Mouse (Mus musculus) C2C12 (cell line): ENCODE results near the gene Nudt3. TPM values are rescaled to one million over a fixed set of nuclear protein-coding genes. Genes with fewer than 3 reads are reported as not detected.

Experiments used
- H3K27me3 ChIP-seq: one replicate; pipeline ENCODE4 v1.6.1; 2011; ENCODE audit not compliant: control insufficient read depth, insufficient read depth, insufficient read length
- H3K36me3 ChIP-seq: one replicate; pipeline ENCODE4 v1.6.1; 2011; ENCODE audit not compliant: control insufficient read depth, insufficient read depth
- H3K4me3 ChIP-seq: one replicate; pipeline ENCODE4 v1.5.1; 2011; ENCODE audit warnings: mild to moderate bottlenecking, control low read depth; ENCODE audit not compliant: poor library complexity, insufficient read depth, severe bottlenecking
- H3K79me2 ChIP-seq: one replicate; pipeline ENCODE4 v1.6.1; 2011; ENCODE audit not compliant: control insufficient read depth, insufficient read depth
- H3K79me3 ChIP-seq: one replicate; pipeline ENCODE4 v1.6.1; 2011; ENCODE audit warnings: low read depth, control low read depth
- H3ac ChIP-seq: one replicate; pipeline ENCODE3; 2011; ENCODE audit warnings: low read depth; ENCODE audit not compliant: control insufficient read depth, insufficient read length
- CEBPB ChIP-seq: IDR thresholded peaks from one replicate; pipeline ENCODE4 v1.6.1; 2011; ENCODE audit warnings: low read depth, mild to moderate bottlenecking, control low read depth, moderate library complexity
- CTCF ChIP-seq: IDR thresholded peaks from one replicate; pipeline ENCODE4 v1.5.1; 2011; ENCODE audit not compliant: control insufficient read depth, insufficient read depth, insufficient read length
- FOSL1 ChIP-seq: IDR thresholded peaks from one replicate; pipeline ENCODE4 v1.8.0; 2011; ENCODE audit warnings: mild to moderate bottlenecking, low read length; ENCODE audit not compliant: poor library complexity, insufficient read depth, severe bottlenecking
- MAX ChIP-seq: IDR thresholded peaks from one replicate; pipeline ENCODE4 v1.6.1; 2011; ENCODE audit warnings: mild to moderate bottlenecking, control low read depth
- MYOD1 ChIP-seq: IDR thresholded peaks from one replicate; pipeline ENCODE4 v1.6.1; 2011; ENCODE audit warnings: low read depth; ENCODE audit not compliant: control insufficient read depth, insufficient read length
- MYOG ChIP-seq: IDR thresholded peaks from one replicate; pipeline ENCODE4 v1.6.1; 2011; ENCODE audit not compliant: control insufficient read depth, insufficient read length; ENCODE audit errors: extremely low read depth
- USF1 ChIP-seq: IDR thresholded peaks from one replicate; pipeline ENCODE4 v1.6.1; 2011; ENCODE audit warnings: low read depth, mild to moderate bottlenecking, control low read depth, moderate library complexity
- polyA plus RNA-seq: library from polyadenylated mRNA; unstranded; fragments of >200 nt; fragmentation: generic; extraction: Trizol; gene quantifications from one replicate; pipeline ENCODE4 v1.2.1, GENCODE M21; 2012; ENCODE audit warnings: missing spikeins

The Nudt3 gene
- polyA plus RNA-seq, 1 experiment = 123 TPM

- Histone ChIP-seq H3K36me3 (peaks cover 58% of the 10 kb centered on the region), H3K79me2 (peaks cover 71% of the 10 kb centered on the region), H3K27me3 (no peaks in the 10 kb centered on the region)
Measured at GRCm38 (mm10) chr17:27591826-27592564, 31.3 kb downstream of the Nudt3 start.

GRCm38 (mm10) chr17:27588231-27588630, 35.1 kb downstream of the Nudt3 start:
- H3K79me3 ChIP-seq = peaks cover 19% of the 10 kb centered on the region
- peaks cover 57% of the 10 kb centered on the region for H3K79me2 ChIP-seq
- H3K27me3 ChIP-seq = no peaks in the 10 kb centered on the region
- TF ChIP-seq CTCF (no peak), MYOD1 (no peak), MAX (no peak), USF1 (no peak), FOSL1 (no peak), CEBPB (no peak), MYOG (no peak)
- H3ac ChIP-seq = no peak overlapping the region
- no peak overlapping the region for H3K4me3 ChIP-seq
- H3K36me3 ChIP-seq = peaks cover 49% of the 10 kb centered on the region

More at GRCm38 (mm10) chr17:27591826-27592564, 31.3 kb downstream of the Nudt3 start:
- Histone ChIP-seq H3ac (no peak overlapping the region), H3K4me3 (no peak overlapping the region), H3K79me3 (peaks cover 26% of the 10 kb centered on the region)
- TF ChIP-seq MYOD1 = no peak

GRCm38 (mm10) chr17:27587252-27587651, 36.0 kb downstream of the Nudt3 start:
- Histone ChIP-seq H3K27me3 (no peaks in the 10 kb centered on the region), H3K79me3 (peaks cover 14% of the 10 kb centered on the region), H3K36me3 (peaks cover 50% of the 10 kb centered on the region), H3K79me2 (peaks cover 48% of the 10 kb centered on the region), H3ac (no peak overlapping the region), H3K4me3 (no peak overlapping the region)
- no peak for TF ChIP-seq FOSL1
- no peak for TF ChIP-seq MAX
- TF ChIP-seq CEBPB = no peak
- TF ChIP-seq MYOG = no peak
- no peak for TF ChIP-seq USF1
- TF ChIP-seq CTCF = no peak
- no peak for TF ChIP-seq MYOD1

GRCm38 (mm10) chr17:27586661-27587060, 36.6 kb downstream of the Nudt3 start:
- Histone ChIP-seq H3ac (no peak overlapping the region), H3K79me2 (peaks cover 42% of the 10 kb centered on the region), H3K36me3 (peaks cover 50% of the 10 kb centered on the region), H3K79me3 (peaks cover 14% of the 10 kb centered on the region), H3K27me3 (no peaks in the 10 kb centered on the region), H3K4me3 (no peak overlapping the region)
- TF ChIP-seq MYOG (no peak), MAX (no peak), USF1 (no peak), FOSL1 (no peak), MYOD1 (no peak), CEBPB (no peak), CTCF (no peak)

GRCm38 (mm10) chr17:27583185-27583894, 40.0 kb downstream of the Nudt3 start:
- no peaks in the 10 kb centered on the region for H3K27me3 ChIP-seq
- H3K79me3 ChIP-seq = peaks cover 5% of the 10 kb centered on the region
- no peak overlapping the region for H3K4me3 ChIP-seq
- TF ChIP-seq CTCF (no peak), MYOG (no peak), CEBPB (no peak), MAX (no peak), FOSL1 (no peak), USF1 (no peak), MYOD1 (no peak)
- H3K36me3 ChIP-seq = peaks cover 61% of the 10 kb centered on the region
- H3K79me2 ChIP-seq = peaks cover 13% of the 10 kb centered on the region
- H3ac ChIP-seq = no peak overlapping the region
